Mouse (Mus musculus) embryo, embryonic 10 days (tissue): ENCODE measurements at regions not wholly inside any gene's neighbourhood (a gene's known extent, or its start where the extent isn't known, plus 50 kb on each side); places are given as distances from the start of the nearest gene placed in this dataset.
A peak's percentile ranks its signal among the peaks of the same experiment; 100 is the strongest.

Source experiments
- DNase-seq: peaks from one replicate; pipeline ENCODE4 v3.0.0-alpha.2; 2015; ENCODE audit warnings: low spot score

DNA sequence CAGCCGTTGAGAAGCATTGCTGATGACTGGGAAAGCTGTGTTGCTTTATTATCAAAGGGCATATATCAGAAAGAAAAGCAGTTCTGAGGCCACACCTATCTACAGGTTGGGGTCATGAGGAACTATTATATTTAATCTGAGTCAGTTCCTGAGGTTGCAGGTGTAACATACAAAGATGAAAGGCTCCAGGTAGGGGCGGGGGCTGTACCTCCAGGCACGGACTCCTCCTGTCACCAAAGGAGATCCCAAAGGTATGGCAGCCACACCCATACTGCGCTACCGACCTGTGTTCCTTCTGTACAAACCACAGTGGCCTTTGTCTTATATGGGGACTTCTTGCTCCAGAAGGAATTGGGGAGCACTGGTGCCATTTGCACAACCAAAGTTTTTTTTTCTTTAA is 149.4 kb upstream of the Klf3 start:
- no peak for DNase-seq

DNA sequence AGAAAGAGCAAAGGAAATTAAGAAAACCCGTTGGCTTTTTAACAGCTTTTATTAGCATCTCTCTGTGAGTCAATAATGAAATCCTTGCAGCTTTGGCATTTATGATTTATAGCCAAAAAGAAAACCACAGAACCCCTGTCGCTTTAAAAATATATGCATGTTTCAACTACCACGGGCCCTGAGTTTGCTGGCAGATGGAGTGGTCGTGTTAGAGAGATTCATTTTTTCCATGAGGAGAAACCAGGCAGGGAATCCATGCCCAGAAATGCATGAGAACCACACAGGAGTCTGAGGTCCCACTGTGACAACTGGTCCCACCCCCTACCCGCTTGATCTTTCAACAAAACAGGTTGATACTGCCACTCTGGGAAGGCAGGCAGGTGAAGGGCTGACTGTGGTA is 147.9 kb upstream of the Klf3 start:
- no peak for DNase-seq

DNA sequence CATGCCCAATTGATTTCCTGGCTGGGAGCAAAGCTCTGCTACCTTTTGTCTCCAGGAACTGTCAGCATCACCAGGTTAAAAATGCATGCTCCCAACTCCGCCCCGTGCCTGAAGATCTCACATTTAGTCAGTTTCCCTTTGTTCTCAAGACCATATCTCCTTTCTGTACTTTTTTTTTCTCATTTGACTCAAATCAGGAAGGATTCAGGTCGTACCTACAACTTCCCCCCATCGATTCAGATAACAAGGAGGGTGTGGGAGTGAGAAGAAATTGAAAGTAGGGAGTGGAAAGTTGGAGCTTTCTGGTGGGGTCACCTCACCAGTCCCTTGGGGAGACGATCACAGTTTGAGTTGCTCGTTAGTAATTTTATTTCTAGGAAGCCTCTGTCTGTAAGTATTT is 141.2 kb upstream of the Klf3 start:
- DNase-seq: peak; percentile 22

DNA sequence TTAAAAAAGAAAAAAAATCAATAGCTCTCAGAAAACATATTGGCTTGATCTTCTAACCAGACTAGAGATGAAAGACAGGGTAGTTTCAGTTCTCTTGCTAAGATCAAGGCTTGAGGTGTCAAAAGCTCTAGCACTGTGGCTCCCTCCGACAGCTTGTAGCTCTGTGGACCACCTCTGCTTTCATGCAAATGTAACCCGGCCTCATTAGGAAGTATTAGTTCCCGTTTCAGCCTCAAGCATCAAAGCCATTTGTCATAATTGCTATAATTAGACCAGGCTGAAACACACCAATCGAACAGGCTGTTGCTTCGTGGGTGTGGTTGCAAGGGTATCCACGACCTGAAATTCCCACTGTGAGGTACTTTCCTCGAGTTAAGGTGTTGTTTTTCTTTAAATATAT is 140.7 kb upstream of the Klf3 start:
- no peak for DNase-seq

DNA sequence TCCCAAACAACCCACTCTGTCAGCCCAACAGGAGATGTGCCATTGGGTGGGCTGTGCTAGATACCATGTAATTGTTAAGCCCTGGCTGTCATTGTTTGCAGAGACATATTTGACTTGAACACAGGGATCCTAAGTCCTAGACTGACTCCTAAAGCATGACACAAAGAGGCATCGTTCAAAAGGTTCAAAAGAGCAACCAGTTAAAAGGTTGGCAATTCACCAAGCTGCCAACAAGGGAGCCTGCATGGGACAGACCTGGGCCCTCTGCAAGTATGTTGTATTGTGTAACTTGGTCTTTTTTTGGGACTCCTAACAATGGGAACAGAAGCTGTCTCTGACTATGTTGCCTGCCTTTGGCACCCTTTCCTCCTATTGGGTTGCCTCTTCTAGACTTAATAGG is 139.4 kb upstream of the Klf3 start:
- no peak for DNase-seq

DNA sequence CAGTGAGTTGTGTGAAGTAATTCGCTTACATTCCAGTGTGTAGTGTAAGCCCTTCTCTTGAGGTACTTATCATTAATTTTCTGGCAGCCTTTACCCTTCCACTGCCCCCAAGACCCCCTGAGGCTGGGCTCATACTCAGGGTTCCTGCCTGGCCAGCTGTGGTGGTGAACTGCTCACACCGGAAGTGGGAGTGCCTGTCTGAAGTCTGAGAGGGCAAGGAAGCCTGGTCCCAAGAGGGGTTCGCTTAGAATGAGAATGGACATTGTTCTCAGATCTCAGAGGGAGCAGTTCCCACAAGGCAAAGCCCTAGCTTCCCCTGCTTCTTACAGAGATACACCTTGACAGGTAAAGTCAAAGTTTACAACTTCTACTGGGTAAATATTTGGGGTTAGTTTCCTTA is 138.1 kb upstream of the Klf3 start:
- DNase-seq: no peak

DNA sequence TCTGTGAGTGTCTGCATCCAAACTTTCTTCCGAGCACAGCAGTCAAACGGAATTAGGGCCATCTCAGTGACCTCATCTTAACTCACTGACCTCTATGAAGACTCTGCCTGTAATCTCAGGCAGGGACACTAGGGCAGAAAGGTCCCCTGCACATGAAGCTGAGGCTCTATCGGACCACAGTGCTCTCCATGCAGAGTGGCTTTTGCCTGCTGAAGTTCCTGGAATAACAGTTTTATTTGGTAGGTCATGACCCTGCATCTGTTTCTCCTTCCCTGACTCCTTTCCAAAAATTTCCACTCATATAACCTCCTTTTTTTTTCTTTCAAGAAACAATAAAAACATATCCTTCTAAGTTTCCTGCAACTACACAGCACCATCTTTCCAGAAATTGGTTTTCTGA is 136.9 kb upstream of the Klf3 start:
- DNase-seq: peak; percentile 20

DNA sequence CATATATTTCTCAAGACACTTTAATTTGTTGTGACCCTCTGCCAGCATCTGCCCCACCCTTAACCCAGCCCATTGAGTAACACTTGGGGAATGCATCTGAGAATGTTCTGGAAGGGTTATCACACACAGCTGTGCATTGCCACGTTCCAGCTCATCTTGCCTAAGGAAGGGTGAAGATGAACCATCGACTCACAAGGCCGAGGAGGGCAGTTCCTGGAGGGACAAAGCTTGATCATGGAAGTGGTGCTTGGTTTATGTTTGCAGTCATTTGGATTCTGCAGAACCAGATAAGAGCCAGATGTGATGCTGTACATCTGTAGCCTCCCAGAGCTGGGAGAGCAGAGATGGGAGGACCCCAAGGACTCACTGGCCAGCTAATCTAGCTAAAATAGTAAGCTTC is 136.1 kb upstream of the Klf3 start:
- no peak for DNase-seq

DNA sequence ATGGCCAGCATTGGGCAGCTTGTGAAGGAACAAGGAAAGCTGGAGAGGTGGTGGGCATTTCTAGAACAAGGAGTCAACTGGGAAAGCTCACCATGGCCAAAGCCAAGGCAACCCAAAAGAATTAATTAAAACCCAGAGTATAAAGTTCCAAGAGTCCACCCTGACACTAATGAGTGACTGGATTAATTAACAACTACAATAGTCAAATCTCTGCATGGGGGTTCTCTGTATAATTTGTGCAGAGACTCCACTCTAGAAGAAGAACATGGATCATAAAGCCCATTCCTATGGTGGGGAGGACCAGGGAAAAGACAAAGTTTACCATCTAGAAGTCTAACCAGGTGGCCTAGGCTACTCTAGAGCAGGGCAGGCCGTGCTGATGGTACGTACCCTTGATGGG is 129.3 kb upstream of the Klf3 start:
- no peak for DNase-seq

DNA sequence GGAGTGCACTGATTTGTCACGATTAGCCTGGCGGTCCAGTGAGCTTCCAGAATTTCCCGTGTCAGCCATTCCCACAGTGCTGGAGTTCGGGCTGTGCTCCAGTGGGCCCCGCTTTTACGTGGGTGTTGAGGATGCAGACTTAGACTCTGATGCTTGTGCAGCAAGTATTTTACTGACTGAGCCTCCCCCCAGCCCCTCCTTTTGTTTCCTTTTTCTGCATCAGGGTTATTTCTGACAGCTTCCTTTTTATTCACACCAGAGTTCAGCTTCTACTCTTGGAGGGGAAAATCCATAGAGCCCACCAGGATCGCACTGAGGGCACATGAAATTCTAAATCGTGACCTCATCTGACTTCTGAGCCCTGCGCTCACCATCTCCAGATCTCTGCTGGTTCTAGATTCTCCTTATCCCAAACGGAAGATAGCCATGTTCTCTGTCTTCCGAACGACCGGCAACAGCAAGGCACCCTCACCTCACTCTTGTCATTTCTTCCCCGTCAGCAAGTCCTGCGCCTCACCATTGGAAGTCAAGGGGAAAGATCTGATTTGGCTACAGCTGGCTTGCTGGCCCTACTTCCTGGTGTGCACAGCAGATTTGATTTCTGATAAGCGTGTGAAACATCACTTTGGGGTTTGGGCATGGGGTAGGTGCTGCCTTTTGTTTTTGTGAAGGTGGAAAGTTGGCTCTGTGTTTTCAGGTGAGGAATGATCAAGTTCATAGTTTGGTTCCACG is 126.8 kb upstream of the Klf3 start:
- DNase-seq: no peak

DNA sequence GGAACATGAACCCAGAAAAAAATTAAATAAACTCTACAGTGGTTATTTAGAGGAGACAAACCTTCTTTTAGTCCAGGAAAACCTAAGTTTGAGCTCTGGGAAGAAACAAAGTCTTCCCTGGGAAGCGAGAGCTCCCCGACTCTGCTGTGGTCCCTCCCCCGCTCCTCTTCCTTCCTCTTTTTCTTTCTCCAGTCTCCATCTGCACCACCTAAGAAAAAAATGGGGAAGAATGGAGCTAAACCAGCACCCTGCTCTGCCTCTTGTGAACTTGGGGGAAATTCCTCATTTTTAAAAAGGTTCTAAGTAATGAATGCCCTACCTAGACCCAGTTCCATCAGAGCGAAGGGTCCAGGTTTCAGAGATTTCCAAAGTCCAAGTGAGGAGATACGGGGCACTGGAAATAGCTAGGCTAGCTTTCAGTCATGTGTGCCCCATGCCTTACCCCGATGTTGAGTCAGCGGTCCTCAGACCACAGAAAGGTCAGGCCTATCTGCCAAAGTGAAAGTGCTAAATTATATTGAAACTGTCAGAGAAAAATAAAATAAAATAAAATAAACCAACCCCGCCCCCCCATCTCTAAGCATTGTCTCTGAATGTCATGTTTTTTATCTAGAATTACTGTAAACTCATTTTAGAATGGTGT is 126.1 kb upstream of the Klf3 start:
- no peak for DNase-seq

DNA sequence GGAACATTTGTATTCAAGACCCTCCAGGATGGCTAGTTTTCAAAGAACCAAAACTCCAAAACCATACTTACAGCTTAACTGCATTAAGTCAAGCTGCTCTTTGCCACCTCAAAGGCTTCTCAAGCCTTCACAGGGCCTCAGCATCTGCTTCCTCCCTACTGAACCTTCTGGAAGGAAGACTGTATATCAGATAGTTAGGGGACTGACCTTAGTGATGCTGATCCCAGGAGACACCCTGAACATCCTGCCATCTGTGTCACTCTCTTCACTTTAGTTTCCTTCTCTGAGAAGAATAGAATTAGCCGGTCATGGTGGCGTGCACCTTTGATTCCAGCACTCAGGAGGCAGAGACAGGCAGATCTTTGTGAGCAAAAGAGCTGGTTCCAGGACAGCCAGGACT is 124.5 kb upstream of the Klf3 start:
- DNase-seq: no peak

DNA sequence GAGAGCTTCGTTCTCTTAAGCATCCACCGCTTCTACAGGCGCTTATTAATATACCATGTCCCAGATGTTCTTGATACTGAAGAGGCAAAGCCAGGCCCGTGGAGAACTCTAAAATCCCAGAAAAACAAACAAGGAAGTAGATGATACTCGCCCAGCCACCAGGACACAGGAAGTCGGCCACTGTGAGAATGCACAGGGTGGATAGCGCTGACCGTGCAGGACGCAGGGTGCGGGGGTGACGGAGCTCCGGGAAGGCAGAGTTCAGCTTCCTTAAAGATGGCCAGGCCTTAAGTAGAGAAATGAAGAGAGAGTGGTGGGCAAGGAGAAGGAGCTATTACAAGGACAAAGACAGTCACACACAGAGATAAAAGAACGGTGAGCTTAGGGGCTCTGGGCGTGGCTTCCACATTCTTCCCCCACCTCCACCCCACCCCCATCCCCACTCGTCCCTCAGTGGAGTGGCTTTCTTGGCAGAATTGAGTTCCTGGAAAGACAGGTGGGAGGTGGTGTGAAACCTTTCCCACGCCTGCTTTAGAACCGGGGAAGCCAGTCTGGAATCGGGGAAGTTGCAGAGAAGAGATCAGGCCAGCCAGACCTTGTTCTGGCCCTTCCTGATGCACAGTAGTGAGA is 123.1 kb upstream of the Klf3 start:
- DNase-seq: no peak

DNA sequence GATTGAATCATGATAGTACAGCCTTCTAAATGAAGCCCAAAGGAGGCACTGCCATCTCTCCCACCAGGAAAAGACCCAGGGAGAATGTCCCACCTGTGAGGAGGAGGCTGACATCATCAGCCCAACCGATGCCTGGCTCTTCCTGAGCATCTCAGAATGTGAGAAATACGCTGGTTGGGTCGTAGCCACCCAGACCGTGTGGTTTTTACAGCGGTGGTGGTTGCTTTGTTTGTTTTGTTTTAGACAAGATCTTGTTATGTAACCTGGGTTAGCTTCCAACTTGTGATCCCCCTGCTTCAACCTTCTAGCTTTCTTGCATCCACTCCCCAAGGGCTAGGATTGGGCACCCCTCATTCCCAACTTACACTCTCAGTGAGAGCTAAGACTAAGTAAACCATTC is 122.0 kb upstream of the Klf3 start:
- no peak for DNase-seq

DNA sequence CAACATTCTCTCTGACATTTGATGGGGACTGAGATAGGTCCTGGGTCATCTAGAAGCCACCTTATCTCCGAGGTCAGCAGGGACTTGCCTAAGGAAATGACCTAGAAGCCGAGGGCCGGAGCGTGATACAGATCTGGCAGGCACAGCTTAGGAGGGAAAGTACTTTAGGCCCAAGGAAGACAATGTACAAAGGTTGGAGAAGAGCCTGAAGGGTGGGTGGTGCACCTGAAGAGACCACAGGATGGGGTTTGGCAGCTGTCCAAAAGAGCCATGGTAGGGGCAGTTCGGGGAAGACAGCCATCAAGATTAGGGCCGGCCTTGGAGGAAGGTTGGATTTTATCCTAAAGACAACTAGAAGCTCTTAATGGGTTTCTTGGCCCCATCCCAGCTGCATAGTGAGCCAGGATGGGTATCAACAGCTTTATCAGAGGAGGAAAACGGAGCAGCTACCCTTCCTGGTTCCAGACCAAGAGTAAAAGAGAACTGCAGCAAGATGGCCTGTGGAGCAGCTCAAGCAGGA is 120.8 kb upstream of the Klf3 start:
- no peak for DNase-seq

DNA sequence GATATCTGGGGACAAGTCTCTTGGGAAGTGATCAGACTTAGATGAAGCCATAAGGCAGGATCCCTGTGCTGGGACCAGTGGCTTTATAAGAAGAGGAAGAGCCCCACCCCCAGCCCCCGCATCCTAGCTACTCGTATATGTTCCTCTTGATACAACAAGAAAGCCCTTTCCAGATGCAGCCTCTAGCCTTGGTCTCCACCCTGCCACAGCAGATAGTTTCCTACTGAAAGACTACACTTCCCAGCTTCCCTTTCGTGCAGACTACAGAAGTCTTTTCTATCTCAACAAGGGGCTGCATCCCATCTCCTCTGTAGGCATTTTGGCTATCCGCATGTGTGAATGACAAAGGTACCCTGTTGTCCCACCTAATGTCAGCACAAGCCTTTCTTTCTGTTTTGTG is 119.8 kb upstream of the Klf3 start:
- DNase-seq: no peak

DNA sequence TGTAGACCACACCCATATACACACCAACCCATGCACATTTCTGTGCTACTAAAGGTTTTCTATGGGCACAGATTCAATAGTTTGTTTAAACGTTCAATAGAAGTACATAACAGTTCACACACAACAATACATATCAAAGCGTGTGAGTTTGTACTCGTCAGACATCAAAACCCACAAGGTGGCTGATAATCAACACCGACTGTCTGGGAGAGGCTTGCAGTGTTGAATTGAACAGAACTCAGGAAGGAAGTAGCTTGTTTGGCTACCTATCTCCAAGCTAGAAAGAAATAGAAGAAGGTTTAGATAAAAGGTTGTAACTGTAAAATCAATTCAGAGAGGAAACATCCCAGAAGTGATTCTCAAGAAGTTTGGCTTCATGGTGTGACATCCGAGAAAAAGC is 118.9 kb upstream of the Klf3 start:
- no peak for DNase-seq

DNA sequence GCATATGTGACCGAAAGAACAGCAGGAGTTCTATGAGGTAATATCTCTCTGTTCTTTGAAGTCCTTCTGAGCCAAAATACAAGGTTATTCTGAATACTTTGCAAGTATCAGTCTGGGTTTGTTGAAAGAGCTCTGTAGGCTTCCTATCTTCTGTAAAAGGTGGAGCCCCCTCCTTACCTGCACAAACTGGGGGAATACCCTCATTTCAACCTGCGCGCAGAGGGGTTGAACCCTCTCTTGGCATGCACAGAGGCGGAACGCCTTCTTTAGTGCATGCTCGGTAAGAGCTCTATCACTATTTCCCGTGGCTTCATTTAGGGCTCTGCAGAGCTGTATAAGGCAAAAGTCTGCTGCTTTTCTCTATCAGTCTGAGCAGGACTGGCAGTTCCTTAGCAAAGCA is 113.0 kb upstream of the Klf3 start:
- DNase-seq: no peak

DNA sequence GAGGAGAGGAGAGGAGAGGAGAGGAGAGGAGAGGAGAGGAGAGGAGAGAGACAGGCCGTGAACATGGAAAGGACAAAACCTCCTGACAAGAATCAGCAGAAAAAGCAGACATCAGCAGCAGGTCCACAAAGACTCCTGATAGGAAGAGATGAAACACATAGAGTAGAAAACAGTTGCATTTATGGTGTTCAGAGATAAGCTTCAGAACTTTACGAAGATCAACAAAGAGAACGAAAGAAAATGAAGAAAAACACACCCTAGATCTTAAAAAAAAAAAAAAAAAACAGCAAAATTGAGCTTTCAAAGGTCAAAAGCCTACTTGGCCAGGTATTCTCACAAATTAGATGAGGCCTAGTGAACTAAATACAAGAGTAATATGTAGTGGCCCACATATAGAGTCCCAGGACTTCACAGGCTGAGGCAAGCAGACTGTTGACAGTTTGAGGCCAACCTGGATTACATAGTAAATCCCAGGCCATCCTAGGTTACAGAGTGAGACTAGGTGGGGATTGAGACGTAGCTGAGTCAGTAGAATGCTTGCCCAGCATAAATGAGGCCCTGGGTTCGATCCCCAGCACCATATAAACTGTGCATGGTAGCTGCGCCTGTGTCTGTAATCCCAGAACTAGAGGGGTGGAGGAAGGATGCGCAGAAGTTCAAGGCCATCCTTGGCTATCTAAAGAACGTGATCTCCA is 111.6 kb upstream of the Klf3 start:
- DNase-seq: no peak

DNA sequence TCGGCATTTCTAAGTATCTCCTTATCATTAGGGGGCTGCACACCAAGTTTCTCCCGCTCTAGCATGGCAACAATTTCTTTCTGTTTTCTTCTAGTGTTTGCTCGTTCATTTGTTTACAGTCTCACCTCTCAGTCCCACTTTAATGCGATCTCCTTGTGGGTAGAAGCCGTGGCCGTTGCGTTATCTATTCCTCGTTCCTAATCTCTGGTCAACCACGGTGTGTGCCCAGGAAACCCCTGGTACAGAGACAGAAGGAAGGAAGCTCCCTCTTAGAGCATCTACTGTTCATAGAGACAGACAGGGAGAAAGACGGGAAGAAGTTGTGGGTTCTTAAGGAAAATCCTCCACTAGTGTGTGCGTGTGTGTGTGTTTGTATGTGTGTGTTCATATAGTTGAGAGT is 110.9 kb upstream of the Klf3 start:
- no peak for DNase-seq

DNA sequence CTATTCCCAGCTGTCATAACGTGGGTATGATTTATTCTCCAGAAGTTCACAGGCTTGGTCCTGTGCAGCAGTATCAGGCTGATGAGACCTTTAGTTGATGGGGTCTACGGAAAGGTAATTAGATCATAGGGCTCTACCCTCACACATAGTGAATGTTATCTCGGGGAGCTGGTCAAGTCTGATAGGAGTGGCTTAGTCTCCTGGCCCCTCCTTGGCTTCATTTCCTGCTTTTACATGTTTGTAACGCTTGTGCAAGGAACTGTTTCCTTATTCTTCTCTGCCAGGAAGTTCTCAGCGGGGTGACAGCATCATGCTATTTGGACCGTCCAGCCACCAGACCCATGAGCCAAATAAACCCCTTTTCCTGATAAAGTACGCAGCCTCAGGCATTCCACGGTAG is 109.6 kb upstream of the Klf3 start:
- DNase-seq: no peak

DNA sequence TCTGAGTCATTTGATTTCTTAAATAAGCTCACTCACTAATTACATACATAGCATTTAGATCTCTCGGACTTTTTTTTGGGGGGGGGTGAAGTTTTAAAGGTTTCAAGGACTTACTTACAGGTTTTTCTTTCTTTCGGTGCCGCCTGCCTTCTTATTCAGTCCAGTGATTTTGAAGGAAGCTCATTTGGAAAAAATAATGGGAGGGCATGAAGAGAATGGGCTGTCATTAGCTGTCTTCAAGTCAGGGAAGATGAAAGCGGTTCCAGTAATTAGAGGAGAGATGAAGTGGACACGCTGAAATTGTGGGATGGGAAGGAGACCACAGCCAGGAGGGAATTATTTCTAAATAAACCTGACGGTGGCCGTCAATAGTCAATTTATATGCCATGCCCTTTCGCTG is 108.6 kb upstream of the Klf3 start:
- DNase-seq: no peak

DNA sequence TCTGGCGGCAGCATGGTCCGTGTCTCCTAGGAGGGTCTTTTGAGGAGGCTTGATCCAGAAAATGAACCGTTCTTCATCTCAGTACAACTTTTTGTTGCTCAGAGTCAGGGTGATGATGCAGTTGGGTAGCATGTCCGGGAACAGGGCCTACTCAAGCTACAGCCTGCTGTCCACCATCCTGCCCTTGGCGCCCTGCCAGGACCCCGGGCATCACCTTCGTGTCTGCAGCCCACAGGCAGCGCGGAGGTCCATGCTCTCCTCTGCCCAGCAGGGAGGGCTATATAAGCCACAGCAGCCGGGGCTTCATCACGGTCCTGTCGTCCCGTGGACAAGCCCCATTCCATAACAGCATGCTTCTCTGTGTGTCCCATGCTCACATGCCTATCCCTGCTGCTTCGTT is 107.1 kb upstream of the Klf3 start:
- no peak for DNase-seq
